Mouse (Mus musculus) liver, adult 2 months (tissue): ENCODE data around the gene Ralgapa2.

ENCODE experiments used
- CTCF ChIP-seq: fragments of 200-500 bp; IDR thresholded peaks from 2 replicates; pipeline ENCODE4 v1.5.1; 2011; ENCODE audit warnings: low read depth, low read length, control low read depth
- POLR2A ChIP-seq: fragments of 200-500 bp; IDR thresholded peaks from 2 replicates; pipeline ENCODE4 v1.6.1; 2011; ENCODE audit warnings: low read length, control low read depth; ENCODE audit not compliant: insufficient read depth; ENCODE audit errors: extremely low read depth

DNA sequence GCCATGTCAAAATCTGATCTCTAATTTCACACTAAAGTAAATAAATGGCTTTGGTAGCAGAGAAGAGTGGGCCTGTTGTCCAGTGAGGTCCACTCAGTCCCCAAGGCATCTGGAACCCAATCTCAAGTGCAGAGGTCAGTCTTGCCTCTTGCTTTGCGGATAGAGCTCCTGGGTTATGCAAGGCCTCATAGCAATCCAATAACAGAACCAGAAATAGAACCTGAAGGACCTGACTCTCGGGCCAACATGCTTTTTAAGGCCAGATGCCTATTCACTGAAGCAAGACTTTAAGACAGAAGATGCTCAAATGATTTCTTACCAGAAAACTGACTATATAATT lies 407 bp upstream of the Ralgapa2 start:
- TF ChIP-seq CTCF (no peak), POLR2A (no peak)
